Mouse (Mus musculus) testis, adult 2 months (tissue): Measurements from ENCODE around the gene Khnyn.

Experiments
- CTCF ChIP-seq: fragments of 200-500 bp; IDR thresholded peaks from 2 replicates; pipeline ENCODE4 v1.5.1; 2012; ENCODE audit warnings: low read depth, mild to moderate bottlenecking, inconsistent platforms, low read length, moderate library complexity; ENCODE audit not compliant: control insufficient read depth, insufficient read depth, insufficient replicate concordance
- POLR2A ChIP-seq: fragments of 200-500 bp; IDR thresholded peaks from 2 replicates; pipeline ENCODE4 v1.6.1; 2012; ENCODE audit warnings: low read depth, mild to moderate bottlenecking, inconsistent platforms, low read length, moderate library complexity; ENCODE audit not compliant: control insufficient read depth

DNA sequence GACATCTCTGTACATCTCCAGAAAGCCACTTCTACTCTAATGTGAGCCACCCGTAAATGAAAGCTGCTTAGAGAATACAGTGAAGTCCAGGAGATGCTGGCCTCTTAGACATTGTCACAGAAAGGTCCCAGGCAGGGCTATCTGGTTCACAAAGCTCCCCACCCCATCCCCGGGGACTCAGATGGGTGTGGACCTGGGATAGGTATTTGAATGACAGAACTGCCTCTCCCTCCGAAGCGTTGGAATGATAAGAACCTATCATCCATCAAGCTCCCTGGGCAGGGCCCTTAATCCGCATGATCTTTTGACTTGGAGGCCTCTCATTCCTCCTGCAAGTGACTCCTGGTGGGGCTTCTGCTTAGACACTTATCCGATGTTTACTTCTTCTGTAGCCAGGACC, 33.9 kb upstream of the Khnyn start:
- TF ChIP-seq CTCF: no peak
- no peak for TF ChIP-seq POLR2A
